Mouse (Mus musculus): ENCODE results near the gene Heatr5b. TPM values are rescaled to one million over a fixed set of nuclear protein-coding genes. Genes with fewer than 3 reads are reported as not detected.

Gene Heatr5b
- polyA plus RNA-seq, 1 experiment from 2014 or later: 7.0 TPM

DNA sequence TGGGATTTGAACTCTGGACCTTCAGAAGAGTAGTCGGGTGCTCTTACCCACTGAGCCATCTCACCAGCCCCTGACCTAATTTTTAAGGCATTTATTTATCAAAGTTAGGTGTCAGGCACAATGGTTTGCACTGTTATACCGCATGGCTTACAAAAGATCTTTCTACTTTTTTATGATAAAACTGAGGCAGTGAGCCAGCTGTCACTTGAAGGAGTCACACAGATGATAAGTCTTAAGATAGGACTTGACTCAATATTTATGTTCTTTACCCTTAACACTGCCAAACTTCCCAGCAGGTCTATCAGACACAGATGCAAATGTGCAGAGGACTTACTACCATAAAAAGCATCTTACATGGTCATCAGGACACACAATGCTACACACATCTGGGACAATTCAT, 62.8 kb downstream of the Heatr5b start:
- Histone ChIP-seq H3K27me3 (replicated peaks; ENCODE audit: control insufficient read depth, insufficient read depth, low read length) (no peaks in the 10 kb centered on the region), H3K9me3 (ENCODE audit: control insufficient read depth) (no peaks in the 10 kb centered on the region), H3K4me1 (replicated peaks; ENCODE audit: control insufficient read depth, insufficient read depth, low read length) (no peaks in the 10 kb centered on the region), H3K9ac (ENCODE audit: low read depth, low read length) (no peak overlapping the region), H3K4me2 (replicated peaks; ENCODE audit: low read depth) (no peak overlapping the region), H3K36me3 (ENCODE audit: control insufficient read depth, insufficient read depth) (peaks cover 36% of the 10 kb centered on the region), H3K4me3 (ENCODE audit: low read depth, low read length) (no peak overlapping the region), H3K27ac (ENCODE audit: low read depth, low read length) (no peak overlapping the region)
- no peak for ATAC-seq
- TF ChIP-seq CTCF (IDR thresholded peaks at IDR 0.05; ENCODE audit: low read depth): no peak
- WGBS: 87% methylated on average over 2 of the region's 2 CpGs

DNA sequence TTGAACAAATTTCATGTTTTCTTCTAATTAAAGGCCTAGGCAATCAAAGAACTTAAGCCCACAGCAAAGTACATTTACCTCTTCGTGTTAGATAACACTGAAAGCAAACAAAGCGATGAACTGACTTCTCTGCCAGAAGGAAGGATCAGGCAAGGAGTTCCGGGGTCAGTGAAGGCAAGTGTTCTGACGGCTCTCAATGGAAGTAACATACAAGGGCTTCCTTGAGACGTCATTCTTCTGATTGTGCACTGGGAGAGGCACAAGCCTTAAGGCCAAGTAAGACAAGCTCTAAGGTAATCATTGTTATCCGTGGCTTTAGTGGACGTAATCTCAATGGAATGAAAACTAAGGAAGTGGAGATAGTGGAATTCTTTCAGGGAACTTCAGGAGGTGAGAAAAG, 64.2 kb downstream of the Heatr5b start:
- ATAC-seq: no peak
- H3K4me1 ChIP-seq (replicated peaks; ENCODE audit: control insufficient read depth, insufficient read depth, low read length): no peaks in the 10 kb centered on the region
- 36% methylated on average over 7 of the region's 7 CpGs for WGBS

DNA sequence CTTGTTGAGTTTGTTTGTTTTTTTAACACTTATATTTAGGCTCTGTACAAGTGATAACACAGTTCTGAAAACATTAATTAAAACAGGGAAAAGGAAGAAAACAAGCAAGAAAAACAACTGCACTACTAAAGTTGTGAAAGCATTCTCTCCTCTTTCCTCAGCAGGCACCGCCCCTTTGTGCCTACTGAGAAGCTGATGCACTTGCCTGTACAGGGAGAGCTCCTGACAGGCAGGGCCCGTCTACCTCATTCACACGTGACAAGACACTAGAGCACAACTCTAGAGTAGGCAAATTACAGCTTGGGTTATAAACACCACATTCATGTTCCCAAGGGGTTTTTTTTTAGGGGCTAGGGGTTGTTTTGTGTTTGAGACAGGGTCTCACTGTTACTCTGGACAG, 65.8 kb downstream of the Heatr5b start:
- no peak overlapping the region for H3K4me3 ChIP-seq (ENCODE audit: low read depth, low read length)
- peaks cover 51% of the 10 kb centered on the region for H3K36me3 ChIP-seq (ENCODE audit: control insufficient read depth, insufficient read depth)
- no peaks in the 10 kb centered on the region for H3K4me1 ChIP-seq (replicated peaks; ENCODE audit: control insufficient read depth, insufficient read depth, low read length)
- H3K27ac ChIP-seq (ENCODE audit: low read depth, low read length): no peak overlapping the region
- no peaks in the 10 kb centered on the region for H3K9me3 ChIP-seq (ENCODE audit: control insufficient read depth)
- H3K9ac ChIP-seq (ENCODE audit: low read depth, low read length): no peak overlapping the region
- no peak for ATAC-seq
- H3K4me2 ChIP-seq (replicated peaks; ENCODE audit: low read depth): no peak overlapping the region
- 89% methylated on average over 3 of the region's 3 CpGs for whole genome bisulfite sequencing
- H3K27me3 ChIP-seq (replicated peaks; ENCODE audit: control insufficient read depth, insufficient read depth, low read length): no peaks in the 10 kb centered on the region
- TF ChIP-seq CTCF (IDR thresholded peaks at IDR 0.05; ENCODE audit: low read depth): no peak

More for the DNA sequence above, 64.2 kb downstream of the Heatr5b start:
- no peaks in the 10 kb centered on the region for H3K27me3 ChIP-seq (replicated peaks; ENCODE audit: control insufficient read depth, insufficient read depth, low read length)
- no peak overlapping the region for H3K4me3 ChIP-seq (ENCODE audit: low read depth, low read length)
- no peak overlapping the region for H3K9ac ChIP-seq (ENCODE audit: low read depth, low read length)
- no peak overlapping the region for H3K4me2 ChIP-seq (replicated peaks; ENCODE audit: low read depth)
- TF ChIP-seq CTCF (IDR thresholded peaks at IDR 0.05; ENCODE audit: low read depth): no peak
- H3K9me3 ChIP-seq (ENCODE audit: control insufficient read depth): no peaks in the 10 kb centered on the region
- peaks cover 37% of the 10 kb centered on the region for H3K36me3 ChIP-seq (ENCODE audit: control insufficient read depth, insufficient read depth)
- no peak overlapping the region for H3K27ac ChIP-seq (ENCODE audit: low read depth, low read length)

DNA sequence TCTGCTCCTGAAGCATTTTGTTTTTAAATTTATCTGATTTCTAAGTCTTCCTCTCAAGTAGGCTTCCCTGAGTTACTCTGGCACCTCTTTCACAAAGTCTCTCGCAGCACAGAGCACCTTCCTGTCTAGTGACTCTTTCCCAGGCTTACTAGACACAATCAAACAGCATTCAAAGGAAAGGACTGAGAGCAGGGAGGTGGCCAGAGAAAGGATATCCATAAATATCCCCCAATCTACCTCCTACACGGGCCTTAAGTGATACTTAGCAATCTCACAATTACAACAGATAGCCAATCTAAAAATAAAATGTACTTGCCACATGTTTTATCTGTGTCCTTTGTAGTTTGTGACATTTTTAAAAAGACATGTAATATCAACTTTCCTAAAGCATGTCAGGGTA, 66.2 kb downstream of the Heatr5b start:
- Histone ChIP-seq H3K9ac (ENCODE audit: low read depth, low read length) (no peak overlapping the region), H3K4me2 (replicated peaks; ENCODE audit: low read depth) (no peak overlapping the region), H3K36me3 (ENCODE audit: control insufficient read depth, insufficient read depth) (peaks cover 53% of the 10 kb centered on the region), H3K9me3 (ENCODE audit: control insufficient read depth) (no peaks in the 10 kb centered on the region), H3K27me3 (replicated peaks; ENCODE audit: control insufficient read depth, insufficient read depth, low read length) (no peaks in the 10 kb centered on the region), H3K27ac (ENCODE audit: low read depth, low read length) (no peak overlapping the region), H3K4me3 (ENCODE audit: low read depth, low read length) (no peak overlapping the region), H3K4me1 (replicated peaks; ENCODE audit: control insufficient read depth, insufficient read depth, low read length) (no peaks in the 10 kb centered on the region)
- ATAC-seq: no peak
- no peak for TF ChIP-seq CTCF (IDR thresholded peaks at IDR 0.05; ENCODE audit: low read depth)
- WGBS: 66% methylated on average over 2 of the region's 2 CpGs

DNA sequence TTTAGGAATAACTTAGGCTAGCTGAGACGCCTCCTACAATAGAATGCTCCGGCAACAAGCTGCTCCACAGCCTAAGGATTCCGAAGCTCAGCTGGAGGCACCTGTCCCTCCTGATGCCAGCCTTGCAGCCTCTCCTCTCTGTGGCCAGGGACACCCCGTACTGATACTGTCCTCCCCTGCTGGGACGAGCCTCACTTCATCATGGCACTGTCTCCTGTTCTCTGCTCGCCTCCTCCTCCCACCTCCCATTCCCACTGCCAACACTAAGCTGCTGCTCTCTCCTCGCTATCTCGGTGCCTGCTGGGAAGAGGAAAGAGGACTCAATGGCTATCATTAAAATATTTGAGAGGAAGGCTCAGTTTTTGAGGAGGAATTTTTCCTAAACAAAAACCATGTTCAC, 67.6 kb downstream of the Heatr5b start:
- no peak overlapping the region for H3K4me3 ChIP-seq (ENCODE audit: low read depth, low read length)
- no peak overlapping the region for H3K9ac ChIP-seq (ENCODE audit: low read depth, low read length)
- no peaks in the 10 kb centered on the region for H3K9me3 ChIP-seq (ENCODE audit: control insufficient read depth)
- no peaks in the 10 kb centered on the region for H3K27me3 ChIP-seq (replicated peaks; ENCODE audit: control insufficient read depth, insufficient read depth, low read length)
- WGBS: 78% methylated on average over 8 of the region's 8 CpGs
- no peaks in the 10 kb centered on the region for H3K4me1 ChIP-seq (replicated peaks; ENCODE audit: control insufficient read depth, insufficient read depth, low read length)
- H3K36me3 ChIP-seq (ENCODE audit: control insufficient read depth, insufficient read depth): peaks cover 47% of the 10 kb centered on the region
- no peak overlapping the region for H3K27ac ChIP-seq (ENCODE audit: low read depth, low read length)
- no peak for ATAC-seq
- H3K4me2 ChIP-seq (replicated peaks; ENCODE audit: low read depth): no peak overlapping the region
- no peak for TF ChIP-seq CTCF (IDR thresholded peaks at IDR 0.05; ENCODE audit: low read depth)

DNA sequence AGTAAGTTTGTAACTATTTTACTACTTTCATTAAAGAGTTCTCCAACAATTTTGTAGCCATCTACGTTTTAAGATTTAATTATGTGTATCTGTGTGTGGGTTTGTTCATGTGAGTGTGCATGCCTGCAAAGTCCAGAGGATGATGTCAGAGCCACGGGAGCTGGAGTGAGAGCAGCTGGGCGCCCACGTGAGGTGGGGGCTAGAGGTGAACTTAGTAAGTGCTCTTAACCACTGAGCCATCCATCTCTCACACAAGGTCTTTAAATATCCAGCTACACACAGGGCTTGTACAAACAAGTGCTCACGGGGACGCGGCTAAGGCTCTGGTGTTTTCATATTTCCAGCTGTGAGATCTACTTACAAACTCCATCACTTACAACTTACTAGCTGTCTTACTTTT, 69.1 kb downstream of the Heatr5b start:
- Histone ChIP-seq H3K9me3 (ENCODE audit: control insufficient read depth) (no peaks in the 10 kb centered on the region), H3K27me3 (replicated peaks; ENCODE audit: control insufficient read depth, insufficient read depth, low read length) (no peaks in the 10 kb centered on the region), H3K4me3 (ENCODE audit: low read depth, low read length) (no peak overlapping the region), H3K27ac (ENCODE audit: low read depth, low read length) (no peak overlapping the region), H3K9ac (ENCODE audit: low read depth, low read length) (no peak overlapping the region), H3K4me2 (replicated peaks; ENCODE audit: low read depth) (no peak overlapping the region), H3K4me1 (replicated peaks; ENCODE audit: control insufficient read depth, insufficient read depth, low read length) (no peaks in the 10 kb centered on the region), H3K36me3 (ENCODE audit: control insufficient read depth, insufficient read depth) (peaks cover 44% of the 10 kb centered on the region)
- no peak for TF ChIP-seq CTCF (IDR thresholded peaks at IDR 0.05; ENCODE audit: low read depth)
- 82% methylated on average over 7 of the region's 7 CpGs for WGBS
- ATAC-seq: no peak

DNA sequence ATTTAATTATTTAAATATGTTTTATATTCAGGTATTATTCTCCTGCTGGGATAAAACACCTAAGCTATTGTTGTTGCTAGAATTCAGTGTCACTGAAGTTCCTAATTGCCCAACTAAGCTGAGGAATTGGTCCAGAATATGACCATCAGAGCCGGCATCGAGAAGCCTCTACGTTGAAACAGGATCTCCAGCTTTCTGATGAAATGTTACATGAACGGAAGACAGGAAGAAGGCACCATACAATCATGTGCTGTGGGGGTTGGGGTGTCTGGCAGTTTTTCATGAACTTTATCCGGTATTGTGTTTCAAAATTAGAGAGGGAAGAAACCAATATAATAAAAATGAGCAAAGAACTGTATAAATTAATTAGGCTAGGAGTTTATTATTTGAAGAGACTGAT, 71.9 kb downstream of the Heatr5b start:
- H3K27me3 ChIP-seq (replicated peaks; ENCODE audit: control insufficient read depth, insufficient read depth, low read length): no peaks in the 10 kb centered on the region
- H3K4me2 ChIP-seq (replicated peaks; ENCODE audit: low read depth): no peak overlapping the region
- TF ChIP-seq CTCF (IDR thresholded peaks at IDR 0.05; ENCODE audit: low read depth): no peak
- no peaks in the 10 kb centered on the region for H3K9me3 ChIP-seq (ENCODE audit: control insufficient read depth)
- no peaks in the 10 kb centered on the region for H3K4me1 ChIP-seq (replicated peaks; ENCODE audit: control insufficient read depth, insufficient read depth, low read length)
- H3K36me3 ChIP-seq (ENCODE audit: control insufficient read depth, insufficient read depth): peaks cover 42% of the 10 kb centered on the region
- no peak for ATAC-seq
- H3K27ac ChIP-seq (ENCODE audit: low read depth, low read length): no peak overlapping the region
- 92% methylated on average over 5 of the region's 5 CpGs for WGBS
- H3K4me3 ChIP-seq (ENCODE audit: low read depth, low read length): no peak overlapping the region
- no peak overlapping the region for H3K9ac ChIP-seq (ENCODE audit: low read depth, low read length)
